In genomic region chr12:114009391-114009790, GRCm38 (mm10) we compare ENCODE assay signal across 32 mouse cellular contexts.
"Had no signal": no experiment of that assay in that cellular context is flagged by ENCODE, and none has a peak within 500 bp of the region (broad histone marks: within the 10 kb centered on the region; RNA-seq: fewer than 3 reads in every experiment).

No protein-coding gene starts in this region.

- ATAC-seq: liver, embryonic 12.5 days; liver, postnatal 0 days; lung, postnatal 0 days; midbrain, embryonic 13.5 days; midbrain, embryonic 15.5 days; midbrain, embryonic 16.5 days had no signal

- H3K4me3 ChIP-seq: limb, embryonic 10.5 days; limb, embryonic 12.5 days; limb, embryonic 13.5 days; limb, embryonic 15.5 days; liver, embryonic 12.5 days; liver, embryonic 13.5 days; liver, embryonic 15.5 days; lung, embryonic 15.5 days; megakaryocyte, embryonic 14.5 days; midbrain, embryonic 10.5 days; midbrain, embryonic 12.5 days; midbrain, embryonic 13.5 days; midbrain, embryonic 15.5 days; myocyte; neural tube, embryonic 12.5 days; neural tube, embryonic 13.5 days had no signal

- H3K4me1 ChIP-seq: limb, embryonic 10.5 days; limb, embryonic 12.5 days; limb, embryonic 13.5 days; limb, embryonic 15.5 days; liver, embryonic 12.5 days; liver, embryonic 13.5 days; liver, embryonic 15.5 days; lung, embryonic 15.5 days; megakaryocyte, embryonic 14.5 days; midbrain, embryonic 10.5 days; midbrain, embryonic 12.5 days; midbrain, embryonic 13.5 days; midbrain, embryonic 15.5 days; neural tube, embryonic 12.5 days; neural tube, embryonic 13.5 days had no signal

- H3K36me3 ChIP-seq: limb, embryonic 10.5 days; limb, embryonic 12.5 days; limb, embryonic 13.5 days; limb, embryonic 15.5 days; liver, embryonic 12.5 days; liver, embryonic 13.5 days; liver, embryonic 15.5 days; lung, embryonic 15.5 days; midbrain, embryonic 10.5 days; midbrain, embryonic 12.5 days; midbrain, embryonic 13.5 days; midbrain, embryonic 15.5 days; neural tube, embryonic 12.5 days; neural tube, embryonic 13.5 days had no signal

- H3K9ac ChIP-seq: limb, embryonic 12.5 days; limb, embryonic 13.5 days; limb, embryonic 15.5 days; liver, embryonic 12.5 days; liver, embryonic 13.5 days; liver, embryonic 14.5 days; liver, embryonic 15.5 days; liver, postnatal 0 days; lung, embryonic 14.5 days; lung, embryonic 15.5 days; midbrain, embryonic 12.5 days; midbrain, embryonic 13.5 days; midbrain, embryonic 15.5 days; neural tube, embryonic 12.5 days; neural tube, embryonic 13.5 days had no signal

- H3K4me2 ChIP-seq: limb, embryonic 12.5 days; limb, embryonic 13.5 days; limb, embryonic 15.5 days; liver, embryonic 12.5 days; liver, embryonic 13.5 days; liver, embryonic 15.5 days; lung, embryonic 14.5 days; lung, embryonic 15.5 days; midbrain, embryonic 11.5 days; midbrain, embryonic 12.5 days; midbrain, embryonic 13.5 days; midbrain, embryonic 15.5 days; neural tube, embryonic 12.5 days; neural tube, embryonic 13.5 days had no signal

- H3K27ac ChIP-seq: limb, embryonic 10.5 days; limb, embryonic 12.5 days; limb, embryonic 13.5 days; limb, embryonic 15.5 days; liver, embryonic 12.5 days; liver, embryonic 13.5 days; liver, embryonic 14.5 days; liver, embryonic 15.5 days; lung, embryonic 15.5 days; macrophage; midbrain, embryonic 10.5 days; midbrain, embryonic 12.5 days; midbrain, embryonic 13.5 days; midbrain, embryonic 15.5 days; neural tube, embryonic 12.5 days; neural tube, embryonic 13.5 days had no signal

- H3K9me3 ChIP-seq: limb, embryonic 15.5 days; liver, embryonic 12.5 days; liver, embryonic 13.5 days; liver, embryonic 15.5 days; lung, embryonic 15.5 days; megakaryocyte, embryonic 14.5 days; midbrain, embryonic 15.5 days had no signal

- H3K27me3 ChIP-seq: limb, embryonic 12.5 days; limb, embryonic 13.5 days; limb, embryonic 15.5 days; liver, embryonic 12.5 days; liver, embryonic 13.5 days; liver, embryonic 15.5 days; lung, embryonic 15.5 days; megakaryocyte, embryonic 14.5 days; midbrain, embryonic 12.5 days; midbrain, embryonic 13.5 days; midbrain, embryonic 15.5 days; neural tube, embryonic 12.5 days; neural tube, embryonic 13.5 days had no signal

- DNase-seq: left cerebral cortex, postnatal 4 days; liver; liver, embryonic 13.5 days; liver, postnatal 0 days; lung, adult 18-20 months; lung, adult 2 months; lung, embryonic 14.5 days; lung, postnatal 10 days; lung, postnatal 14 days; lung, postnatal 36 days; lung, postnatal 4 days; midbrain, embryonic 14.5 days had no signal
